Mouse (Mus musculus) left cerebral cortex, postnatal 36 days (tissue): ENCODE data around the gene Mri1. TPM values are rescaled to one million over a fixed set of nuclear protein-coding genes. Genes with fewer than 3 reads are reported as not detected.
A peak's percentile ranks its signal among the peaks of the same experiment; 100 is the strongest.
"Not testable (repeated sequence)": the region's sequence is repeated elsewhere in the genome, so short reads cannot be mapped to it uniquely, and the experiment has no call there.

Source experiments
- DNase-seq, 2 experiments: peaks; one replicate each; pipeline ENCODE4 v3.0.0; 2021 to 2022; ENCODE audit warnings: low spot score in 2 of 2, mixed read lengths in 1 of 2
- intact Hi-C: fragments of 180-260 bp; cut with DNase I; formaldehyde crosslinking; loops from one replicate; pipeline ENCODE4 v1.15.1; 2025
- total RNA-seq, 2 experiments: library from RNA; stranded (reverse); gene quantifications; 2 replicates each; pipeline ENCODE4 v1.2.3; 2021

Gene Mri1
- total RNA-seq: 10 to 100 TPM; 14.4 to 15.9 TPM

DNA sequence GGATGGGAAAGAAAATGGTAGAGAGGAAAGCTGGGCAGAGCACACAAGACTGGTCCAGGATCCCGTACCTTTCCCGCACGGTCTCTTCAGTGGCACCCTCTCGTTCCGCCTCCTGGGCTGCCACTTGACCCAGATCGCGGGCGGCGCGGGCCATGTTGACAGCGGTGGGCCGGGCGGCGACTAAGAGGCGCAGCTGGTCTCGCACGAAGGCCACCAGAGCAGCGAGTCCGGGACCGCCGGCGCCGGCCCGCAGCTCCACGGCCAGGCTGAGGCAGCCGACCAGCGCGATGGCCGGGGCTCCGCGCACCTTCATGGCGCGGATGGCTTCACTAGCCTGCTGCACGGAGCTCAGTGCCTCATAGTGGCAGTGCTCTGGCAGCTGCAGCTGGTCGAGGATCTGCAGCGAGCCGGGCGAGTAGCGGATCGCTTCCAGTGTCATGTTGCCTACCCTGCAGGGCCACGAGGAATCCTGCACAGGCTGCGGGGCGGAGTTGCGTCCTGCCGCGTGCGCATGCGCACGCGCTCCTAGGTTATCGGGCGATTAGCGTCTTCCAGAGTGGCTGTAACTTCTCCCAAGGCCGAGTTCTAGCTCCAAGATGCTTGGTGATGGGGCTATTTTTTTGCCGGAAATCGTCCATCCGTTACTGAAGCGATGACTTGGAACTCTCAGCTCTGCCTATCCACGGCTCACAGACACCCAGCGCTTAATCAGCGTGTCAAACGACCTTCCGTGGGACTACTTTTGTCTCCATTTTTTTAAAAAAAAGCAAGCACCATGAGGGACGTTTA lies at the start of gene Mri1:
Gene Mri1, minus strand, starts transcription at position 505 of the 789 bp plus-strand sequence.
- intact Hi-C loops: no loop called here
- peak; percentile 80 to 81 for DNase-seq

DNA sequence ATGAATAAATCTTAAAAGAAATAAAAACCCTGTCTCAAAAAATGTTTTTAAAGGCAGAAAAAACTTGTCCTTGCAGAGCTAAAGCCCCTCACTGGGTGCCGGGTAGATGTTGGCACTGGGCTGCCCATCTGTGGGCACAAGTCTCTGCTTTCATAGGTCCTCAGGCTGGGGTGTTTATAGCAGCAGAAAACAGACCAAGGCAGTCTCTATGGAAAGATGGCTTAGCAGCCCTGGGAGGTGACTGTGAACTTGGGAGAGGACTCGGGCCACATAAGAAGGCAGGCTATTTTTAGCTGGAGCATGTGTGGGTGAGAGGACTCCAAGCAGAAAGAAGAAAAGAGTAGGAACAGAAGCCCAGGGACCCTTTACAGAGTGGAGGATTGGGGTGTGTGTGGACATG lies 46.8 kb upstream of the Mri1 start:
- intact Hi-C loops: no loop called here
- no peak for DNase-seq

DNA sequence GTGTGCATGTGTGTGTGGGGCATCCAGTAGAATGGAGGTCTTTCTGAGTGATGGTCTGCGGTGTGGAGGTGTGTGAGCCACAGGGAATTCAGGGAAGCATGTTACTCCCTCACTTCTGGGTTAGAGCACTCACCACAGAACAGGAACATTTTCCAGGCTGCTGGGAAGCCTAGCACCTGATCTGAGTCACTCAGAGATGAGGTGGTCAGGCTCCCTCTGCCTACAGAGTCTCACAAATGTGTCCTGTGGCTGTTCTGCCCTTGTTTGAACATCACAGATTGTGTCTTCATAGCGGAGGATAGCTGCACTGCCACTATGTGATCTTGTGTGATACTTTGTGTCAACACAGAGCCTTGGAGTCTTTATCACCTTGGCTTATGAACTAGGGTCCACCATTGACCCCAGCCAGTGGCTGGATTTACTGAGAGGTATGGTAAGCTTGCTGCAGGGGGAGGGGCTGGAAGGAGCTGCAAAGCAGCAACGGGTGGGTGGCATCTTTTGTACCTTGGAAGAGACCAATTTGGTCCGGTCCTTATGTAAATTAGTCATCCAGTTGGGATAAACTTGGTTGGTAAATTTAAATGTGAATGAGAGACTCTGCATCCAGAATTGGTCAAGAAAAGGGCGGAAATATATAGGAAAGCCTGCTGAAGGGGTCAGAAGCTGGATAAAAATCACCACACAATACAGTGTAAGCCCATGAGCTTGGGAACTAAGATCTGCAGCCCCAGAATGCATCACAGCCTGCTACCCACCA lies 40.1 kb upstream of the Mri1 start:
- intact Hi-C loops: loop anchor here (10.0 kb wide), 1 partner anchor 268 kb away; no protein-coding TSS in a partner anchor
- no peak for DNase-seq

DNA sequence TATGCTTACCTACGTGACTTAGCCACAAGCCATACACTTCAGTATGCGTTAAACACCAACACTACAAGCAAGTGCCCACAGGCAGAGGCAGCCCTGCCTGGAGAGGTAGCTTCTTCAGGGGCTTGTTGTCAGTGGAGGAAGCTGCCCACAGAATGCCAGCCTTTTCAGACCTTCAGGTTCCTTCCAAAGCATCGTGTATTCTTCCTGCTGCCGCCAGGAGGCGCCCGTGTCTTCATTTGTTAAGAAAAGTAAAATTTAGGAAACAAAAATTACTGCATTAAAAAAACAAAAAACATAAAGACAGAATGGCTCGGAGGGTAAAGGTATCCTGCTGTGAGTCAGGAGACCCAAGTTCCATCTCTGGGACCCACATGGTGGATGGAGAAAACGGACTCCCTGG lies 34.6 kb upstream of the Mri1 start:
- intact Hi-C loops: loop anchor here (1.0 to 10.0 kb wide), 2 partner anchors 66 to 273 kb away; no protein-coding TSS in a partner anchor
- peak; percentile 46 to 47 for DNase-seq

DNA sequence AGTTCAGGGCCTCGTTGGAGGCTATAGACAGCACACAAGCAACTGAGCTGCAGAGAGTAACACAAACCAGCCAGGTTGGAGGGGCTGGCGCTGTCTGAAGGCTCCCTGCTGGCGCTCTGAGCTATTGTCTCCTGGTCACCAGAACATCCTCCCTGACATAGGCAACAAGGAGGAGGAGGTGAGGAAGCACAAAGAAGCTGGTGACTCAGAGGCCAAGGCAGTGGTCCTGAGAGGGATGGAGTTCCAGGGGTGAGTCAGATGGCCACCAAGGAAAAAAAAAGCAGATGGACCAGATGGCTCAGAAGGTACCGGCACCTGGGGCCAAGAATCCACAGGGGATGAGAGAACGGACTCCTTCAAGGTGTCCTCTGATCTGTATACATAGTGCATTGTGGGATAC lies 34.0 kb upstream of the Mri1 start:
- DNase-seq: no peak
- intact Hi-C loops: loop anchor here (1.0 to 10.0 kb wide), 2 partner anchors 66 to 274 kb away; no protein-coding TSS in a partner anchor

DNA sequence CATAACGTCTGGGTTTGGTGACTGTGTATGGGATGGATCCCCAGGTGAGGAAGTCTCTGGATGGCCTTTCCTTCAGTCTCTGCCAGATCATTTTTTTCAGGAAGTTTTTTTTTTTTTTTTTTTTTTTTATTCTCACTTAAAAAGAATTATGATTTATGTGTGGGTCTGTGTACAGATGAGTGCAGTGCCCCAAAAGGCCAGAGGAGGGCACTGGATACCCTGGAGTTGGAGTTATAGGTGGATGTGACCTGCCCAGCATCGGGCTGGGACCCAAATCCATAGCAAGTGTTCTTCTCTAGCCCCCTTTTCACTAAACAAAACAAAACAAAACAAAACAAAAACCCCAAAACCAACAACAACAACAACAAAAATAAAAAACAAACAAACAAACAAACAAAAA lies 31.8 kb upstream of the Mri1 start:
- no peak for DNase-seq
- intact Hi-C loops: no loop called here

DNA sequence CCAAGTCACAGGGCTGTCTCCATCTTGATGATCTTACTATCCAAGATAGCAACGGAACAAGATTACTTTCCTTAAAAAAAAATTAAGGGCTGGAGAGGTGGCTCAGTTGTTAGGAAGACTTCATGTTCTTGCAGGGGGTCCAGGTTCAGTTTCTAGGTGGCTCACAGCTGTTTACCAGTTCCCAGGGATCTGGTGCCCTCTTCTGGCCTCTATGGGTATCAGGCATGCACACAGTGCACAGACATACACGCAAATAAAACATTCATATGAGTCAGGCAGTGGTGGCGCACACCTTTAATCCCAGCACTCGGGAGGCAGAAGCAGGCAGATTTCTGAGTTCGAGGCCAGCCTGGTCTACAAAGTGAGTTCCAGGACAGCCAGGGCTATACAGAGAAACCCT lies 28.5 kb upstream of the Mri1 start:
- DNase-seq: not testable (repeated sequence)
- intact Hi-C loops: loop anchor here (2.0 kb wide), 1 partner anchor 99 kb away; no protein-coding TSS in a partner anchor

DNA sequence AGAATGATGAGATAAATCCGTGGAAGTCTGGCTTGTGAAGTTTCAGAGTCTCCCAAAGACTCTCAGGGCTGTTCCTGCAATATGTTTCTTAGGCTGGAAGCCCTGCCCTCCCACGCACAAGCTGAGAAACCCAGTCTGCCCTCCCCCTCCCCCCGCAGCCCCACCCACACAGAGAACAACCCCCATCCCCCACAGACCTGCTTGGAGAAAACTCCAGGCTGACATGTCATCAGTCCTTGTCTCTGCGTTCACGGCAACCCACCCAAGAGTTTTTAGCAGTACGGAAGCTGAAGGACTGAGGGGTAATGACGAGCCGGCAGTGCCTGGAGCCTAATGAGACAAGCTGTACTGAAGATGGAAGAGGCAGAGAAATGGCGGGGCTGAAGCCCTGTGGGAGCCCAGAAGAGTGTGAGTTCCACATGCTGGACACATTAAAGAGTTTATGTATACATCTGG lies 27.5 kb upstream of the Mri1 start:
- intact Hi-C loops: loop anchor here (2.0 kb wide), 1 partner anchor 98 kb away; no protein-coding TSS in a partner anchor
- no peak for DNase-seq

DNA sequence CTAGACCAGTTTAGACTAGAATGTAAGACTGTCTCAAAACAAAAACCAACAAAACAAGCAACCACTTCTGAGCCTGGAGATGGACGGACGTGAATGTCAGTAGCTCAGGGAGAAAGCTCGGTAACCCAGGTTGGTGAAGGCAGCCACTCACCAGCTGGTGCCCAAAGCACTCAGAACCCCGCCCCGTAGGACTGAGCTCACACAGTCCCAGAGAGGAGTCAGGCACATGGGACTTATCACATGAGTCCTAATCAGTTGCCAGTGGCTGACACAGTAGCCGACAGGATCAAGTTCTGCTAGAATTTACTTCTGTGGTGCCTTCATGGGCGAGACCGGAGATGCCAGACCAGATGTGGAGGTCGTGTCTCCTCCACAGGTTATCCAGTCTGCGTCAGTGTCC lies 23.7 kb upstream of the Mri1 start:
- intact Hi-C loops: no loop called here

DNA sequence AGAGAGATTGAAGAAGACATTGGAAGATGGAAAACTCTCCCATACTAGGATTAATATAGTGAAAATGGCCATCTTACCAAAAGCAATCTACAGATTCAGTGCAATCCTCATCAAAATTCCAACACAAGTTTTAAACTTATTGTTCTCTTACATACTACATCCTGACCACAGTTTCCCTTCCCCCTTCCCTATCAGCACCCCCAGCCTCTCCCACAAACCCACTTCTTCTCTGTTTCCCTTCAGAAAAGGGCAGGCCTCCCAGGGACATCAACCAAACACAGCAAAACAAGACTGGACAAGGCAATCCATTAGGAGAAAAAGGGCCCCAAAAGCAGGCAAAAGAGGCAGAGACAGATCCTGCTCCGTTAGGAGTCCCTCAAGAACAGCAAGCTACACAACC lies 19.3 kb upstream of the Mri1 start:
- intact Hi-C loops: no loop called here
- DNase-seq: no peak

More for the DNA sequence above, 23.7 kb upstream of the Mri1 start:
- DNase-seq: no peak

DNA sequence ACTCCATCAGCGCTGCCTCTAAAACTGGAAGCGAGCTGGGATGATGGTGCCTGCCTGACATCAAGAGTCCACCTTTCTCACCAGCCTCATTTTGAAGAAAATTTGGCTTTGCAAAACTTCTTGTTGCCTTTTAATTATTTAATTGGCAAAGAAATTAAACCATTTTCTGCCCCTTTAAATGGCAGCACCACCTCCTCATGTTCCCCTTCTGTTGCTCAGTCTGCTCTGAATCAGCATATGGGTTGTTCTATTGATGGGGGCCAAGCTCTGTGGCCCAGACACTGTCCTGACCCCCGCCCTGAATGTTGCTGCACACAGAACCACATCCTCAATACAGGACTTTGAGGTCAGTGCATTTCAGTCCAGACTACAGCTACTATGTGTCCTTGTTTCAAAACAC lies 16.8 kb upstream of the Mri1 start:
- no peak for DNase-seq

DNA sequence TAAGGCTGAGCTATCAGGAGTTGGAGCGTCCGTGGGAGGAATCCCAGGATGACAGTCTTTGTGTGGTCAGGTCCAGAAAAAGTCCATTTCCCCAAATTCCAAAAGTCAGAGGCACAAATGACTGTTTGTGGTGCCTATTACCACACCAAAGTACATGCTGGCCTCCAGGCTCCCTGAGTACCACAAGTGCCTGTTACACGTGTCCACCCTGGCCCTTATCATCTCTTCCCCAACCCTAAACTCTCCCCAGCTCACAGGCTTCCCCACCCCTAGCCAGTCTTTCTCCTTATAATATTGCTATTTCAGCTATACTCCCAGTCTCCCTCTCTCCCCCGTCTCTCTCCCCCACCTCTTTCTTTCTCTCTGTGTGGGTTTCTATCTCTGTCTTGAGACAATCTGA lies 15.2 kb upstream of the Mri1 start:
- DNase-seq: no peak

More for the DNA sequence above, 16.8 kb upstream of the Mri1 start:
- intact Hi-C loops: no loop called here

DNA sequence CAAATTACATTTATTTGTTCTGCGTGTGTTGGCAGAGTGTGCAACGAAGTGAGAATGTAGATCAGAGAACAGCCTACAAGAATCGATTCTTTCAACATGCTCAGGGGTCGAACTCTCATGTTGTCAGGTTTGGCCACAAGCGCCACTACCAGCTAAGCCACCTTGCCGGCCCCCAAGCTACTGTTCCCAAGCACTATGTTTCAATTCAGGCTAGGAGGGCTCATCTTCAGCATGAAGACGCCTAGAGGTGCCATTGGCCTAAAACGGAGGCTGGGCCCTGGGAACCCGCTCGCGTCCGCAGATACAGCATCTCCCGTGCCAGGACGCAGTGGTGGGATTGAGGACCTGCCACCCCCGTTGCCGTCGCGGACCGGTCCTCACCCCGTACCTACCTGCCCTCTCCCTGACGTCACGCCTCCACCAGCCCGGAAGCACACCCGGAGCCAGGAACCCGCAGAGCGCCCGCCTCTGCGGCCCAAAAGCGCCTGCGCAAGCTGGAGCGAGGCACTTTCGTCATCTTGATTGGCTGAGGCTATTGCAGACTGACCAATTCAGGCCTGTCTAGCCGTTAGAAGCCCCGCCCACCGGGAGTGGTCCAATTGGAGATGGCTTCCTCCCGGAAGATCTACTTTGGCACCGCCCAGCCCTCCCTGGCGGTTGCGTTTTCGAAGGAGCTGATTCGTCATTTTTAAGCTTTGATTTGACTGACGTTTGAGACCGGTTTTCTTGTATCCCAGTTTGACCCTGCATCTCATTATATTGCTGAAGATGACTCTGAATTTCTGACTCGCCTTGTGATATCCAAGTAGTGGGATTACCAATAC lies 13.0 kb upstream of the Mri1 start, which contains the start of gene Ccdc130:
Gene Ccdc130, minus strand, starts transcription at position 431 of the 824 bp plus-strand sequence.
- intact Hi-C loops: no loop called here
- peak; percentile 99 to 100 for DNase-seq

More for the DNA sequence above, 15.2 kb upstream of the Mri1 start:
- intact Hi-C loops: no loop called here

DNA sequence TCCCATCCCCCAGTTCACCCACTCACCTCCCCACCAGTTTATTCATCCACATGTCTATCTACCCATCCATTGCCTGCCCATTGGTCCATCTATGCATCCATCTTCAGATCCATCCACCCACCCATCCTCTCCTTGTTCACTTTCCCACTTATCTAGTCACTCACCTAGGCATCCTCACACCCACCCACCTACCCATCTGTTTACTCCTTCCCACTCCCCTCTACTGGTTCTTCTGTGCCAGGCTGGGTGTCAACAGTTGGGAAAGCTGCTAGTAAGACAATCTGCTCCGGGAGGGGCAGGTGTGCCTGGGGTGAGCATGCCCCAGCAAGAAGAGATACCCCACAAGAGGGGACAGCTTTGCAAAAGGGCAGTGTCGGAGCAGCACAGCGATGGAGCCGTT lies 4.0 kb upstream of the Mri1 start:
- intact Hi-C loops: no loop called here
- DNase-seq: peak in 1 of 2 experiments; percentile 40

DNA sequence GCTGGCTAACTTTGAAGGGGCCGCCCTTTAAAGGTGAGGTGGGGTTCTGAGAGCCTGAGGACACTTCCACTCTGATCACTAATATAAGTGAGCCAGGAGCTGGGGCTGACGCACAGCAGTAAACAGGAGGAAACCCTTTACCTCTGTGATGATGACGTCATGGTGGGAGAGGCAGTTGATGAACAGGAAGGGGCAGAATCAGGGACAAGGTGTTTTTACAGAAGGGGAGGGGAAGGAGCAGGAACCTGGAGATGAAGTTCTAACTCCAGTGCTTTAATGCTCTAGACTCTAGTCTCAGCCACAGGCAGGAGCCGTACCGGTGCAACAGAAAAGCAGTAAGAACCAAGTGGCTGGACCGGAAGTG lies 686 bp downstream of the Mri1 start:
- no peak for DNase-seq
- intact Hi-C loops: no loop called here

DNA sequence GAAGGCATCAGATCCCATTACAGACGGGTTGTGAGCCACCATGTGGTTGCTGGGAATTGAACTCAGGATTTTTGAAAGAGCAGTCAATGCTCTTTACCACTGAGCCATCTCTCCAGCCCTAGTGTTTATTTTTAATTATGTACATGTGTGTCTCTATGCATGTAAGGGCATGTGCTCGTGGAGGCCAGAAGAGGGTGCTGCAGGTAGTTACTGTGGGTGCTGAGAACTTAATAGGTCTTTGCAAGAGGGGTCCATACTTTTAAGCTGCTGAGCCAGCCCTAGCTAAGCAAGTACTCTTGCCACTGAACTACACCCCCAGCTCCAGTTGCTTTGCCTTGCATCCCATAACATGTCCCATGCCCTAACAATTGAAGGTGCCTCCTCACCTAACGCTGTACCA lies 1.3 kb downstream of the Mri1 start:
- no peak for DNase-seq
- intact Hi-C loops: no loop called here

DNA sequence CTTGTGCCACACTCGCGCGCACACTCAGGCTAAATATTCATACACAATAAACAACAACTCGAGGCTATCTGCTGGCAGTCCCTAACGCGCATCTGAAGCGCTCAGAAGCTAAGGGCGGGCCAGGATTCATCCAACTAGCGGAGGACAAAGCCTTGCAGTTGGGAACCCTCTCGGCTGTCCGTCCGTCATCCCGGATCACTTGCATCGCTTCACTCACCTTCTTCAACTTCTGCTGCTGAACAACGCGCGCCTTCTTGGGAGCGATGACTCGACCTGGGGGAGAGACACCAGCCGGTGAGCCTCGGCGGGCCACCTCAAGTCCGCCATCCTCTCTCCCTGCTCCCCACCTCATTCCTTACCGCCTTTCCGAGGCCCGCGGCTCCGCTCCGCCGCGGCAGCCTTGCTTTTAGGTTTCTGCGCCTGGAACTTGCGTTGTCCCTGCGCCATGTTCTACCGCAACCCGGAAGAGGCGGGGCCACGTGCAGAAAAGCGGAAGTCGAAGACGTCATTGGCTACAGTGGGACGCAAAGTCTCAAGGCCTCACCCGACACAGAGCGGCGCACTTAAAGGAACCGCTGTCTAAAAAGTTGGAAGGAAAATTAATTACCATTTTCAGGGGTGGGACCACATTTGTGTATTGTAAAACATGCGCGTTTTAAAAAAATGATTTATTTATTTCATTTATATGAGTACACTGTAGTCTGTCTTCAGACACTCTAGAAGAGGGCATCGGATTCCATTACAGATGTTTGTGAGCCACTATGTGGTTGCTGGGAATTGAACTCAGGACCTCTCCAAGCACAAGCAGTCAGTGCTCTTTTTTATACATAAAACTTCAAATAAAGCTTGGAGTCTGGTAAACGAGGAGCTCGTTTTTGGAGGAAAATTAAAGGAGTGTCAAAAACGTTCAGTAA lies 7.6 kb downstream of the Mri1 start, which contains the start of gene D8Ertd738e:
Gene D8Ertd738e, minus strand, starts transcription at position 463 of the 914 bp plus-strand sequence.
- intact Hi-C loops: no loop called here
- peak; percentile 88 to 89 for DNase-seq

DNA sequence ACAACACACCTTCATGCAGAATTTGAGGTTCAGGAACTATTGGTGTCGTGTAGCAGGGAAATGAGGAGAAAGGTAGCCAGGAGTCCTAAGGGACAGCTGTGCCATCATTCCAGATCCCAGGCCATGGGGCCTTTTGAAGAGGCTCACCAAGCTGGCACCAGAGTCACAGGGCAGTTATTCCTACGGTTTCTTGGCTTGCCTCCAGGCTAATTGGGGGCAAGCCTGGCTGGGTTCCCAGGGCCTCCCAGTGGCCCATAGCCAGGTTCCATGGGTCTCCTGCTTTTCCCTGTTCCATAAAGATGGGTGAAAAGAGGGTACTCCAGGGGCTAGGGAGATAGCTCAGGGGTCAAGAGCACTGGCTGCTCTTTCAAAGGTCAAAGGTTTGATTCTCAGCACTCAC lies 15.3 kb downstream of the Mri1 start:
- DNase-seq: no peak
- intact Hi-C loops: no loop called here

DNA sequence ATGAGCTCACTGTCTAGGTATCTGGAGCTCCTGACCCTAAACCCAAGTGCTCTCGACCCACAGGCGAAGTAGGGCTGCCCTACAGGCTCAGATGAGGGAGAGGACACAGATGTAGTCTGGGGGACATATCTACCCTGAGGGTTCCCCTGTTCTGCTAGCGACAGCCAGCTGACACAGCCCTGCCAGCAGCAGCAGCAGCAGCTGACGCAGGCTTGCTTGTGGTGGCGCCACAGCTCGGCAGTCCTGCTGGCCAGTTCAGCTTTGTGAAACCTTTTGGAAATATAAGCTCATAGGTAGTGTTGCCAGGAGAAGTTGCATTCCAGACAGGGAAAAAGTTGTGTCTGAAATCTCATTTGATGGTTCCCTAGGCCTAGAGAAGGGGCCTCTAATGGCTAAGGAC lies 16.0 kb downstream of the Mri1 start:
- intact Hi-C loops: no loop called here
- no peak for DNase-seq
